ENCODE assay signal across 8 mouse cellular contexts in the genomic region with DNA sequence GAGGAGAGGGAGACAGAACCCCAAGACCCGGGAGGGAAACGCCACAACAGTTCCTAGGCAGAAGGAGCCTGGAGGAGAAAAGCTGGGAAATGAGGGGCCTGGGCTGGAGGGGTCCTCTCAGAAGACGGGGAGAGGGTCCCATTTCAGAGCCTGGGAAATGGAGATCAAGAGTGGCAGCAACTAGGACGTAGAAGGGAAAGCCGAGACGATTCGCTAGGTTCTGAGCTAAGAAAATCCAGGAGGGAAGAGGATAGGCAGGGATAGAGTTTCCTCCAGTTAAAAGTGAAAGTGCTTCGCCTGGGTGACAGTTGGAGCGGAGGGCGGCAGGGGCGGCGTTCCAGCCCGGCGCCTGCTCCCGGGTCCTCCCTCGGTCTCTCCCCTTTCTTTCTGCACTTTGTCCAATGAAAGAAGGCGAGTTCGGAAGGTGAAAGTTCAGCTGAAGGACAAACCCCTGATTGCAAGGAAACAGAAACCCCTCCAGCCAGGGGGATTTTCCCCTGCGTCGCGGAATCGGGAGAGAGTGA. TPM values are rescaled to one million over a fixed set of nuclear protein-coding genes. Genes with fewer than 3 reads are reported as not detected.
DNase-seq lines count a peak whose midpoint lies in the region; ATAC-seq and TF ChIP-seq lines count a peak whose summit lies in the region.

No protein-coding gene starts in this region.

- H3K4me2 ChIP-seq in heart, embryonic 11.5 days: peak overlapping the region; percentile 94
- peak overlapping the region; percentile 84 for H3K4me2 ChIP-seq in kidney, embryonic 14.5 days (replicated peaks; ENCODE audit: low read depth, low read length)
- peak overlapping the region; percentile 89 for H3K4me2 ChIP-seq in liver, embryonic 12.5 days
- peak overlapping the region; percentile 76 for H3K4me2 ChIP-seq in myocyte (ENCODE audit: low read depth)
- peak overlapping the region; percentile 73 for H3K4me2 ChIP-seq in stomach, embryonic 14.5 days (replicated peaks; ENCODE audit: low read depth, low read length)

- no peaks in the 10 kb centered on the region for H3K27me3 ChIP-seq in heart, embryonic 11.5 days (ENCODE audit: control insufficient read depth, insufficient read depth, low read length)
- H3K27me3 ChIP-seq in kidney, embryonic 14.5 days (ENCODE audit: control insufficient read depth, insufficient read depth, low read length): no peaks in the 10 kb centered on the region
- peaks cover 26% of the 10 kb centered on the region for H3K27me3 ChIP-seq in liver, embryonic 12.5 days (replicated peaks)
- no peaks in the 10 kb centered on the region for H3K27me3 ChIP-seq in myocyte (ENCODE audit: control insufficient read depth, insufficient read depth, insufficient read length)
- no peaks in the 10 kb centered on the region for H3K27me3 ChIP-seq in stomach, embryonic 14.5 days (ENCODE audit: control insufficient read depth, insufficient read depth, low read length)

- 0 out of 2 replicates have a peak, but pooled peaks cover 5% of the 10 kb centered on the region for H3K9me3 ChIP-seq in heart, embryonic 11.5 days (replicated peaks; ENCODE audit: control insufficient read depth, low read length)
- 0 out of 2 replicates have a peak, but pooled peaks cover 4% of the 10 kb centered on the region for H3K9me3 ChIP-seq in kidney, embryonic 14.5 days (ENCODE audit: control insufficient read depth, low read length)
- peaks cover 6% of the 10 kb centered on the region for H3K9me3 ChIP-seq in liver, embryonic 12.5 days (replicated peaks)
- H3K9me3 ChIP-seq in stomach, embryonic 14.5 days (ENCODE audit: control insufficient read depth, low read depth, low read length): peaks cover 3% of the 10 kb centered on the region; the same call in 1 of the 2 replicates

- peak overlapping the region; percentile 90 for H3K4me3 ChIP-seq in heart, embryonic 11.5 days (ENCODE audit: low read depth, low read length)
- peak overlapping the region; percentile 84 for H3K4me3 ChIP-seq in kidney, embryonic 14.5 days (ENCODE audit: low read length)
- H3K4me3 ChIP-seq in liver, embryonic 12.5 days: peak overlapping the region; percentile 78
- H3K4me3 ChIP-seq in myocyte: peak overlapping the region; percentile 86
- peak overlapping the region; percentile 86 for H3K4me3 ChIP-seq in stomach, embryonic 14.5 days (ENCODE audit: low read depth, low read length)

- 0 out of 2 replicates have a peak, but pooled peaks cover 2% of the 10 kb centered on the region for H3K36me3 ChIP-seq in heart, embryonic 11.5 days (ENCODE audit: control insufficient read depth, insufficient read depth, low read length)
- H3K36me3 ChIP-seq in kidney, embryonic 14.5 days (ENCODE audit: control insufficient read depth, insufficient read depth, low read length): peaks cover 5% of the 10 kb centered on the region; the same call in 1 of the 2 replicates
- H3K36me3 ChIP-seq in liver, embryonic 12.5 days: peaks cover 7% of the 10 kb centered on the region; the same call in 1 of the 2 replicates
- peaks cover 4% of the 10 kb centered on the region for H3K36me3 ChIP-seq in myocyte (ENCODE audit: control insufficient read depth, insufficient read depth)
- no peaks in the 10 kb centered on the region for H3K36me3 ChIP-seq in stomach, embryonic 14.5 days (ENCODE audit: control insufficient read depth, insufficient read depth, low read length)

- peak overlapping the region; percentile 88 for H3ac ChIP-seq in myocyte (ENCODE audit: control insufficient read depth, insufficient read length)

- H3K27ac ChIP-seq in heart, embryonic 11.5 days (ENCODE audit: low read depth, low read length): peak overlapping the region; percentile 100
- peak overlapping the region; percentile 100 for H3K27ac ChIP-seq in kidney, embryonic 14.5 days (ENCODE audit: low read depth, low read length)
- H3K27ac ChIP-seq in liver, embryonic 12.5 days: peak overlapping the region; percentile 92
- H3K27ac ChIP-seq in stomach, embryonic 14.5 days (ENCODE audit: low read length): peak overlapping the region; percentile 100

- under 1% methylated on average over 22 of the region's 22 CpGs for WGBS in heart, embryonic 11.5 days (ENCODE audit: insufficient replicate concordance)
- under 1% methylated on average over 22 of the region's 22 CpGs for WGBS in kidney, embryonic 14.5 days
- under 1% methylated on average over 22 of the region's 22 CpGs for WGBS in liver, embryonic 12.5 days (ENCODE audit: insufficient replicate concordance)
- WGBS in stomach, embryonic 14.5 days: under 1% methylated on average over 22 of the region's 22 CpGs

- peaks cover 5% of the 10 kb centered on the region for H3K79me2 ChIP-seq in myocyte (ENCODE audit: control insufficient read depth, insufficient read depth)

- H3K4me1 ChIP-seq in heart, embryonic 11.5 days (ENCODE audit: control insufficient read depth, insufficient read depth, low read length): peaks cover 2% of the 10 kb centered on the region; the same call in 1 of the 2 replicates
- H3K4me1 ChIP-seq in kidney, embryonic 14.5 days (ENCODE audit: control insufficient read depth, insufficient read depth, low read length): peaks cover 7% of the 10 kb centered on the region; the same call in 1 of the 2 replicates
- peaks cover 15% of the 10 kb centered on the region for H3K4me1 ChIP-seq in liver, embryonic 12.5 days
- H3K4me1 ChIP-seq in stomach, embryonic 14.5 days (ENCODE audit: control insufficient read depth, insufficient read depth, low read length): peaks cover 9% of the 10 kb centered on the region; the same call in 1 of the 2 replicates

- peak; percentile 49 for TF ChIP-seq POLR2A in myocyte (IDR thresholded peaks at IDR 0.05; ENCODE audit: insufficient read length, low read depth)

- DNase-seq in B cell, adult 2 months: peak; percentile 43 to 55
- DNase-seq in adrenal gland, postnatal 36 days: peak; percentile 80 to 86

- peak overlapping the region; percentile 95 for H3K9ac ChIP-seq in heart, embryonic 11.5 days (ENCODE audit: low read depth, low read length)
- H3K9ac ChIP-seq in kidney, embryonic 14.5 days (ENCODE audit: low read depth, low read length): peak overlapping the region; percentile 82
- peak overlapping the region; percentile 88 for H3K9ac ChIP-seq in liver, embryonic 12.5 days
- peak overlapping the region; percentile 96 for H3K9ac ChIP-seq in stomach, embryonic 14.5 days (replicated peaks; ENCODE audit: low read depth, low read length)

- ATAC-seq in erythroblast, adult 5-6 weeks (replicated peaks; ENCODE audit: low FRiP score, poor library complexity, severe bottlenecking): peak; percentile 81
- peak; percentile 67; the same call in 1 of the 2 replicates for ATAC-seq in heart, embryonic 11.5 days (replicated peaks; ENCODE audit: insufficient number of reproducible peaks, low FRiP score, low TSS enrichment)
- ATAC-seq in kidney, embryonic 14.5 days (ENCODE audit: low FRiP score, low TSS enrichment): peak; percentile 76
- ATAC-seq in liver, embryonic 12.5 days: peak; percentile 66
- ATAC-seq in stomach, embryonic 14.5 days (ENCODE audit: insufficient number of reproducible peaks, insufficient read depth, low FRiP score, low read depth): peak; percentile 56; the same call in 1 of the 2 replicates

TF ChIP-seq in myocyte, 11 proteins besides CTCF, POLR2A, EP300 and RAD21:
- TF ChIP-seq TCF3 (IDR thresholded peaks at IDR 0.05; ENCODE audit: insufficient read length, low read depth) (no peak), POLR2AphosphoS2 (IDR thresholded peaks at IDR 0.05; ENCODE audit: insufficient read length, low read depth) (peak; percentile 17)

RNA-seq across cellular contexts. Expression of gene Foxp1, which starts 0.7 kb away (rescaled TPM):
- 10 to 100 TPM; 39.0 to 40.6 TPM for total RNA-seq in adrenal gland, postnatal 36 days (2021)
- 10.7 and 26.5 TPM in 2 replicates for total RNA-seq in erythroblast, adult 5-6 weeks (2015; ENCODE audit: low replicate concordance)
- 12.3 and 19.5 TPM in 2 replicates for total RNA-seq in erythroblast, adult 5-6 weeks (2017; ENCODE audit: low replicate concordance)
- polyA plus RNA-seq in heart, embryonic 11.5 days (2014; fragmentation: Nextera tagmentation; extraction: Ambion mirVana): 97.9 and 110 TPM in 2 replicates
- 58.5 and 67.4 TPM in 2 replicates for polyA plus RNA-seq in kidney, embryonic 14.5 days (2014; fragmentation: Nextera tagmentation; extraction: Ambion mirVana)
- polyA plus RNA-seq in liver, embryonic 12.5 days (2016; fragmentation: Nextera tagmentation; extraction: Ambion mirVana): 25.5 and 29.3 TPM in 2 replicates
- polyA plus RNA-seq in myocyte (2012; fragmentation: generic; extraction: Trizol): 17.7 TPM
- 190 TPM in 2 replicates for polyA plus RNA-seq in stomach, embryonic 14.5 days (2014; fragmentation: Nextera tagmentation; extraction: Ambion mirVana)

Comparison
In these comparisons a context has a peak if more than half of its experiments do, and no peak if none do; other contexts are left out.
1. Peak in every context shown above with its lines: DNase-seq, ATAC-seq, H3K4me3 ChIP-seq and H3K27ac ChIP-seq.